Mouse (Mus musculus): Measurements from ENCODE around the gene Ndst2. TPM values are rescaled to one million over a fixed set of nuclear protein-coding genes. Genes with fewer than 3 reads are reported as not detected.

Gene Ndst2
- polyA plus RNA-seq, 2 experiments = 13.2 to 22.8 TPM

DNA sequence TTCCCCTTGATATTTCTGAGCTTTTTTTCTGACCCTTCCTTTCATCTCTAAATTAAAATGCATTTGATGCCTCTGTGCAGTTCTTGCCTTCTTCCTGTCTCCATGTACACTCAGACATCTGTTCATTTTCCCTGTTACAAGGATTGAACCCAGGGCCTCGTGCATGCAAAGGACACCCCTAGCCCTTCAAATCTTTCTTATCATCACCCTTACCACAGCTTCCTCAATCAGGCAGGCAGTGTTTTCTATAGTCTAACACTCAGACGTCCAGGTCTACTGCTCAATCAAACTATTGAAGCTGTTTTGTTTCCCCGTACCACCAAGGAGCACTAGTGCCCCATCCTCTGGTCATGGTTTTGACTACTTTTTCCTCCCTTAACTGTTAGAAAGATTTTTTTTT is 19.4 kb upstream of the Ndst2 start:
- no peaks in the 10 kb centered on the region for H3K27me3 ChIP-seq (ENCODE audit: control insufficient read depth, insufficient read depth, low read length)
- ATAC-seq (ENCODE audit: insufficient read depth) (no peak), DNase-seq (ENCODE audit: low read depth in 3 of 3, low spot score in 3 of 3) (no peak)
- H3K4me2 ChIP-seq (ENCODE audit: low read depth) = no peak overlapping the region
- H3K4me3 ChIP-seq (ENCODE audit: insufficient read depth in 1 of 2, low read depth in 2 of 2, low read length in 2 of 2) = no peak overlapping the region
- peaks cover 2% of the 10 kb centered on the region for H3K36me3 ChIP-seq (replicated peaks; ENCODE audit: control insufficient read depth, insufficient read depth, low read depth)
- H3K9me3 ChIP-seq (ENCODE audit: control insufficient read depth, low read length) = no peaks in the 10 kb centered on the region
- 30% methylated on average over 3 of the region's 3 CpGs for WGBS (ENCODE audit: insufficient replicate concordance)
- TF ChIP-seq EP300 (IDR thresholded peaks at IDR 0.05; ENCODE audit: low read depth) = no peak
- TF ChIP-seq CTCF (IDR thresholded peaks at IDR 0.05; ENCODE audit: low read depth) = no peak
- no peak overlapping the region for H3K27ac ChIP-seq
- no peak overlapping the region for H3K9ac ChIP-seq (replicated peaks)
- no peaks in the 10 kb centered on the region for H3K4me1 ChIP-seq (replicated peaks; ENCODE audit: control insufficient read depth in 2 of 2, insufficient read depth in 2 of 2, low read length in 1 of 2)

- no peak for DNase-seq (ENCODE audit: low read depth in 3 of 3, low spot score in 3 of 3)
- 64% methylated on average over 5 of the region's 5 CpGs for WGBS (ENCODE audit: insufficient replicate concordance)
- no peak for ATAC-seq (ENCODE audit: insufficient read depth)
- no peaks in the 10 kb centered on the region for H3K27me3 ChIP-seq (ENCODE audit: control insufficient read depth, insufficient read depth, low read length)
- no peak overlapping the region for H3K4me3 ChIP-seq (ENCODE audit: insufficient read depth in 1 of 2, low read depth in 2 of 2, low read length in 2 of 2)
- no peak for TF ChIP-seq EP300 (IDR thresholded peaks at IDR 0.05; ENCODE audit: low read depth)
- no peak for TF ChIP-seq CTCF (IDR thresholded peaks at IDR 0.05; ENCODE audit: low read depth)
- H3K4me1 ChIP-seq (replicated peaks; ENCODE audit: control insufficient read depth in 2 of 2, insufficient read depth in 2 of 2, low read length in 1 of 2) = no peaks in the 10 kb centered on the region
- no peak overlapping the region for H3K27ac ChIP-seq
- H3K36me3 ChIP-seq (replicated peaks; ENCODE audit: control insufficient read depth, insufficient read depth, low read depth) = no peaks in the 10 kb centered on the region
- H3K9me3 ChIP-seq (ENCODE audit: control insufficient read depth, low read length) = no peaks in the 10 kb centered on the region
- H3K4me2 ChIP-seq (ENCODE audit: low read depth) = no peak overlapping the region
- H3K9ac ChIP-seq (replicated peaks) = no peak overlapping the region
These were observed 16.1 kb upstream of the Ndst2 start for GRCm38 (mm10) chr14:20750503-20750902.

DNA sequence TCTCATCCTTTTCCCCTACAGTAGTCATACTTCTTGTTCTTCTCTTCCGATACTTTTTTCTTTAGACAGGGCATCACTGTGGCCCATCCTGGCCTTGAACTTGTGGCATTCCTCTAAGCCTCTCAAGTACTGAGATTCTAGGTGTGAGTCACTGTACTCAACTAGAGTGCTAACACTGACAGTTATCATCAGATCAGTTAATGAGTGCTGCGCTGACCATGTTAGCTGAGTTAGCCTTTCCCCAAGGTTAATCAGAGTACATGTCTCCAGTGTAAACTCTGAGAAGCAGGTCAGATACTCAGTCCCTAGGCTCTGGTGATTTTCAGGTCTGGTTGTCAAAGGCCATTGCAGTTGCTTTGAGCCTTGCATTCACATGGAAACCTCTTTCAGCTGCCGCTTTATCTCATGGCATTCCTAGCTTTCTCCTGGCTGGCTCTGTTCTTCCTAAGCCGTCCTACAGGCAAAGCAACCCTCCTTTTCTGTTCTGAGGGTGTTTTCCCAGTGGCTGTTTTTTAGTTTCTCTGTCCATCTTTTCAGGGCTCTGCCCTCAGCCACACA is 15.2 kb upstream of the Ndst2 start:
- Histone ChIP-seq H3K27ac (no peak overlapping the region), H3K27me3 (ENCODE audit: control insufficient read depth, insufficient read depth, low read length) (no peaks in the 10 kb centered on the region), H3K4me3 (ENCODE audit: insufficient read depth in 1 of 2, low read depth in 2 of 2, low read length in 2 of 2) (no peak overlapping the region), H3K9ac (replicated peaks) (no peak overlapping the region), H3K36me3 (replicated peaks; ENCODE audit: control insufficient read depth, insufficient read depth, low read depth) (no peaks in the 10 kb centered on the region), H3K9me3 (ENCODE audit: control insufficient read depth, low read length) (no peaks in the 10 kb centered on the region), H3K4me1 (replicated peaks; ENCODE audit: control insufficient read depth in 2 of 2, insufficient read depth in 2 of 2, low read length in 1 of 2) (no peaks in the 10 kb centered on the region), H3K4me2 (ENCODE audit: low read depth) (no peak overlapping the region)
- WGBS (ENCODE audit: insufficient replicate concordance) = 77% methylated on average over 4 of the region's 4 CpGs
- DNase-seq (ENCODE audit: low read depth in 3 of 3, low spot score in 3 of 3) (no peak), ATAC-seq (ENCODE audit: insufficient read depth) (no peak)
- TF ChIP-seq EP300 (IDR thresholded peaks at IDR 0.05; ENCODE audit: low read depth) (no peak), CTCF (IDR thresholded peaks at IDR 0.05; ENCODE audit: low read depth) (no peak)

GRCm38 (mm10) chr14:20748388-20748787 is 14.0 kb upstream of the Ndst2 start:
- H3K4me1 ChIP-seq (replicated peaks; ENCODE audit: control insufficient read depth in 2 of 2, insufficient read depth in 2 of 2, low read length in 1 of 2) = no peaks in the 10 kb centered on the region
- no peaks in the 10 kb centered on the region for H3K27me3 ChIP-seq (ENCODE audit: control insufficient read depth, insufficient read depth, low read length)
- WGBS (ENCODE audit: insufficient replicate concordance) = 68% methylated on average over 4 of the region's 4 CpGs

DNA sequence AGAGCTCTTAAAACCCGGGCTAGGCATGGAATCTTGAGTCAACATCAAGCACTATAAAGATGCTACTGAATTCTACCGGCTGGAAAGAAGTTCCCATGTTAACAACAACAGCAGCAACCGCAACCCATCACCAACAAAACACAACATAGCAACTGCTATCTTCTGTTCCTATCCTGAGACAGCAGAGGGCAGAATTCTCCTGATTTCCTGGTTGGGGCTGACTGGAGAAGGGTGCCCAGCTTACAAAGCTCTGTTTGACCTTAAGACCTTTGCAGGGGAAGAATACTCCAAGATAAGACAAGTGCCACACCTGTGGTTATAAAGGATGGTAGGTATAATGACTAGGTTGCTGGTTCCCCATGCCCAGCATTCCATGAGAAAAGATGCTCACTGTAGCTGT is 12.6 kb upstream of the Ndst2 start:
- Histone ChIP-seq H3K4me3 (ENCODE audit: insufficient read depth in 1 of 2, low read depth in 2 of 2, low read length in 2 of 2) (no peak overlapping the region), H3K27me3 (ENCODE audit: control insufficient read depth, insufficient read depth, low read length) (no peaks in the 10 kb centered on the region), H3K4me1 (replicated peaks; ENCODE audit: control insufficient read depth in 2 of 2, insufficient read depth in 2 of 2, low read length in 1 of 2) (no peaks in the 10 kb centered on the region), H3K4me2 (ENCODE audit: low read depth) (no peak overlapping the region), H3K9me3 (ENCODE audit: control insufficient read depth, low read length) (no peaks in the 10 kb centered on the region), H3K9ac (replicated peaks) (no peak overlapping the region), H3K36me3 (replicated peaks; ENCODE audit: control insufficient read depth, insufficient read depth, low read depth) (no peaks in the 10 kb centered on the region), H3K27ac (no peak overlapping the region)
- ATAC-seq (ENCODE audit: insufficient read depth) = no peak
- DNase-seq (ENCODE audit: low read depth in 3 of 3, low spot score in 3 of 3) = no peak
- 70% methylated on average over 3 of the region's 3 CpGs for WGBS (ENCODE audit: insufficient replicate concordance)
- TF ChIP-seq EP300 (IDR thresholded peaks at IDR 0.05; ENCODE audit: low read depth) (no peak), CTCF (IDR thresholded peaks at IDR 0.05; ENCODE audit: low read depth) (no peak)

More at GRCm38 (mm10) chr14:20748388-20748787, 14.0 kb upstream of the Ndst2 start:
- TF ChIP-seq EP300 (IDR thresholded peaks at IDR 0.05; ENCODE audit: low read depth) = no peak
- TF ChIP-seq CTCF (IDR thresholded peaks at IDR 0.05; ENCODE audit: low read depth) = no peak
- Histone ChIP-seq H3K9ac (replicated peaks) (no peak overlapping the region), H3K9me3 (ENCODE audit: control insufficient read depth, low read length) (no peaks in the 10 kb centered on the region), H3K36me3 (replicated peaks; ENCODE audit: control insufficient read depth, insufficient read depth, low read depth) (no peaks in the 10 kb centered on the region), H3K4me3 (ENCODE audit: insufficient read depth in 1 of 2, low read depth in 2 of 2, low read length in 2 of 2) (no peak overlapping the region), H3K4me2 (ENCODE audit: low read depth) (no peak overlapping the region), H3K27ac (no peak overlapping the region)
- ATAC-seq (ENCODE audit: insufficient read depth) = no peak
- no peak for DNase-seq (ENCODE audit: low read depth in 3 of 3, low spot score in 3 of 3)

Measured in liver, embryonic 14.5 days (tissue).